18 mouse cellular contexts compared by ENCODE assay signal in the genomic region with DNA sequence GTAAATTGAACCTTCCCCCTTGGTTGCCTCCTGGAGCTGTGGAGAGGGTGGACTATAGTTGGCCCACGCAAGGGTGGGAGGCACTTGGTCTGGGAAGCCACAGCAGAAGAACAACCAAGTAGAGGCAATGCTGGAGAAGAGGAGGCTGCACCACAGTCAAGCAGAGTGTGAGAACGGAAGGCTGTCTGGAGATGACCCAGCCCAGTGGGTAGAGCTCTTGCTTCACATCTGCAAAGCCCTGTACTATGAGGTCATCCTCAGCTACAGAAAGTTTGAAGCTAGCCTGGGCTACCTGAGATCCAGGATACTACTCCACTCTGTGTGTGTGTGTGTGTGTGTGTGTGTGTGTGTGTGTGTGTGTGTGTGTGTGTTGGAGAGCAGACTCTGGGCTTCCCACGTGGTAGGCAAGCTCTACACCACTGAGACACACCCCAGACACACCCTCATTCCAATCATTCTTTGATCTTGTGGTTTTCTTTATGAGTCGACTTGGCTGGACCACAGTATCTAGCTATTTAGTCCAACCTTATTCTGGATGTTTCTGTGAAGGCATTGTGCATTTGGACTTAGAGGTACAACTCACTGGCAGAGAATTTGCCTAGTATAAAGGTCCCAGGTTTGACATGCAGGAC.
DNase-seq lines count a peak whose midpoint lies in the region; ATAC-seq and TF ChIP-seq lines count a peak whose summit lies in the region.
"Had no signal": no experiment of that assay in that cellular context is flagged by ENCODE, and none has a peak within 500 bp of the region (broad histone marks: within the 10 kb centered on the region; RNA-seq: fewer than 3 reads in every experiment).

No protein-coding gene starts in this region.

- no peak for TF ChIP-seq CTCF in kidney, postnatal 0 days (IDR thresholded peaks at IDR 0.05; ENCODE audit: low read depth)
- TF ChIP-seq CTCF in MEL (IDR thresholded peaks at IDR 0.05 in 2 of 3, conservative IDR thresholded peaks at IDR 0.05 in 1 of 3; ENCODE audit: control insufficient read depth in 1 of 3, insufficient read depth in 1 of 3, low read depth in 2 of 3, low read length in 3 of 3, poor library complexity in 1 of 3, severe bottlenecking in 1 of 3) = no peak
- TF ChIP-seq CTCF in layer of hippocampus, adult 2 months (conservative IDR thresholded peaks at IDR 0.05) = no peak

- peak; percentile 23 for DNase-seq in kidney, postnatal 0 days (ENCODE audit: low spot score)
- DNase-seq in kidney, postnatal 36 days = no peak
- peak; percentile 28 for DNase-seq in MEL (ENCODE audit: low read depth, low spot score)
- no peak for DNase-seq in frontal cortex, postnatal 36 days (ENCODE audit: low spot score in 2 of 2)
- DNase-seq in cerebellum, adult 9-11 months = no peak
- DNase-seq in layer of hippocampus, adult 2 months (ENCODE audit: low spot score in 2 of 2) = no peak
- DNase-seq: cerebellum, adult 9-10 months; gastrocnemius, adult 2 months; kidney, adult 18-20 months; lung, embryonic 14.5 days; thymus, adult 2 months had no signal

- no peaks in the 10 kb centered on the region for H3K79me2 ChIP-seq in MEL (ENCODE audit: control insufficient read depth, insufficient read depth, low read length, poor library complexity)

- H3K4me3 ChIP-seq in kidney, postnatal 0 days (replicated peaks; ENCODE audit: low read depth, low read length) = no peak overlapping the region
- H3K4me3 ChIP-seq in MEL (ENCODE audit: control insufficient read depth in 1 of 2, insufficient read depth in 1 of 2, low read depth in 2 of 2, low read length in 2 of 2) = no peak overlapping the region
- no peak overlapping the region for H3K4me3 ChIP-seq in intestine, embryonic 15.5 days (replicated peaks)
- H3K4me3 ChIP-seq in layer of hippocampus, adult 2 months = no peak overlapping the region
- H3K4me3 ChIP-seq: embryonic facial prominence, embryonic 13.5 days; gastrocnemius, adult 2 months; heart, embryonic 10.5 days; midbrain, embryonic 12.5 days; neural tube, embryonic 12.5 days had no signal

- no peaks in the 10 kb centered on the region for H3K36me3 ChIP-seq in kidney, postnatal 0 days (ENCODE audit: insufficient read depth, low read length)
- H3K36me3 ChIP-seq in MEL (ENCODE audit: control insufficient read depth in 1 of 2, insufficient read depth in 2 of 2, low read length in 2 of 2) = peaks cover 0 to 3% of the 10 kb centered on the region in 2 experiments; a peak in 2 of 4 replicates
- no peaks in the 10 kb centered on the region for H3K36me3 ChIP-seq in intestine, embryonic 15.5 days
- H3K36me3 ChIP-seq: embryonic facial prominence, embryonic 13.5 days; heart, embryonic 10.5 days; midbrain, embryonic 12.5 days; neural tube, embryonic 12.5 days had no signal

- no peak for ATAC-seq in kidney, postnatal 0 days (replicated peaks; ENCODE audit: low FRiP score, low read depth)
- peak; percentile 48 for ATAC-seq in intestine, embryonic 15.5 days
- peak; percentile 65 for ATAC-seq in monocyte, adult 5-6 weeks (replicated peaks; ENCODE audit: insufficient number of reproducible peaks, low FRiP score, low TSS enrichment, poor library complexity, severe bottlenecking)
- ATAC-seq: forebrain, embryonic 14.5 days had no signal

- no peaks in the 10 kb centered on the region for H3K4me1 ChIP-seq in kidney, postnatal 0 days (replicated peaks; ENCODE audit: insufficient read depth, low read length)
- H3K4me1 ChIP-seq in MEL (ENCODE audit: control insufficient read depth in 1 of 2, insufficient read depth in 2 of 2, low read length in 2 of 2) = peaks cover 0 to 11% of the 10 kb centered on the region in 2 experiments; a peak in 2 of 4 replicates
- H3K4me1 ChIP-seq in intestine, embryonic 15.5 days (replicated peaks) = 0 out of 2 replicates have a peak, but pooled peaks cover 3% of the 10 kb centered on the region

- H3K9ac ChIP-seq in kidney, postnatal 0 days (ENCODE audit: low read depth, low read length) = no peak overlapping the region
- H3K9ac ChIP-seq in MEL (ENCODE audit: control insufficient read depth, low read depth, low read length, poor library complexity, severe bottlenecking) = no peak overlapping the region
- H3K9ac ChIP-seq in intestine, embryonic 15.5 days = no peak overlapping the region
- H3K9ac ChIP-seq: embryonic facial prominence, embryonic 13.5 days; lung, embryonic 14.5 days; midbrain, embryonic 12.5 days; neural tube, embryonic 12.5 days had no signal

- H3K4me2 ChIP-seq in kidney, postnatal 0 days (ENCODE audit: low read length) = no peak overlapping the region
- no peak overlapping the region for H3K4me2 ChIP-seq in intestine, embryonic 15.5 days (replicated peaks)
- H3K4me2 ChIP-seq: embryonic facial prominence, embryonic 13.5 days; lung, embryonic 14.5 days; midbrain, embryonic 12.5 days; neural tube, embryonic 12.5 days had no signal

- no peak overlapping the region for H3K27ac ChIP-seq in kidney, postnatal 0 days
- no peak overlapping the region for H3K27ac ChIP-seq in MEL (ENCODE audit: control insufficient read depth, low read depth, low read length)
- H3K27ac ChIP-seq in intestine, embryonic 15.5 days = no peak overlapping the region
- no peak overlapping the region for H3K27ac ChIP-seq in layer of hippocampus, adult 2 months
- H3K27ac ChIP-seq: embryonic facial prominence, embryonic 13.5 days; gastrocnemius, adult 2 months; heart, embryonic 10.5 days; midbrain, embryonic 12.5 days; neural tube, embryonic 12.5 days had no signal

- no peak for TF ChIP-seq RAD21 in MEL (IDR thresholded peaks at IDR 0.05; ENCODE audit: low read depth, low read length)

- WGBS in kidney, postnatal 0 days = 47% methylated on average over 4 of the region's 4 CpGs
- WGBS in intestine, embryonic 15.5 days = 49% methylated on average over 4 of the region's 4 CpGs

- H3K27me3 ChIP-seq in kidney, postnatal 0 days (ENCODE audit: insufficient read depth, low read length) = no peaks in the 10 kb centered on the region
- no peaks in the 10 kb centered on the region for H3K27me3 ChIP-seq in MEL (ENCODE audit: control insufficient read depth in 1 of 2, insufficient read depth in 2 of 2, low read length in 2 of 2)
- no peaks in the 10 kb centered on the region for H3K27me3 ChIP-seq in intestine, embryonic 15.5 days (replicated peaks)
- H3K27me3 ChIP-seq: embryonic facial prominence, embryonic 13.5 days; neural tube, embryonic 12.5 days had no signal

- TF ChIP-seq EP300 in MEL (IDR thresholded peaks at IDR 0.05; ENCODE audit: low read depth in 1 of 2, low read length in 2 of 2) = no peak

- TF ChIP-seq POLR2A in MEL (IDR thresholded peaks at IDR 0.05; ENCODE audit: control insufficient read depth in 1 of 2, insufficient read depth in 1 of 2, low read depth in 1 of 2, low read length in 2 of 2, poor library complexity in 1 of 2) = no peak

- H3K9me3 ChIP-seq in kidney, postnatal 0 days (replicated peaks; ENCODE audit: low read length) = no peaks in the 10 kb centered on the region
- H3K9me3 ChIP-seq in MEL (replicated peaks; ENCODE audit: insufficient read depth, low read length) = no peaks in the 10 kb centered on the region
- H3K9me3 ChIP-seq in intestine, embryonic 15.5 days = no peaks in the 10 kb centered on the region
- H3K9me3 ChIP-seq: embryonic facial prominence, embryonic 13.5 days; heart, embryonic 10.5 days; midbrain, embryonic 12.5 days; neural tube, embryonic 12.5 days had no signal

TF ChIP-seq in MEL, 35 proteins besides CTCF, POLR2A, EP300 and RAD21:
- TF ChIP-seq CHD1 (IDR thresholded peaks at IDR 0.05; ENCODE audit: low read depth, low read length) (no peak), GABPA (IDR thresholded peaks at IDR 0.05; ENCODE audit: low read depth, low read length) (no peak), USF1 (IDR thresholded peaks at IDR 0.05; ENCODE audit: low read depth, low read length) (peak; percentile 28; the same call in 1 of the 2 replicates), GATA1 (IDR thresholded peaks at IDR 0.05; ENCODE audit: low read depth, low read length) (no peak), E2F4 (IDR thresholded peaks at IDR 0.05; ENCODE audit: borderline replicate concordance, low read depth, low read length) (no peak), TBP (IDR thresholded peaks at IDR 0.05; ENCODE audit: low read depth, low read length) (no peak), NRF1 (IDR thresholded peaks at IDR 0.05; ENCODE audit: insufficient read depth, low read depth, low read length, poor library complexity, severe bottlenecking) (no peak), ZNF384 (IDR thresholded peaks at IDR 0.05; ENCODE audit: low read depth, low read length) (no peak), MAFK (IDR thresholded peaks at IDR 0.05; ENCODE audit: borderline replicate concordance, low read depth, low read length) (no peak), MAZ (IDR thresholded peaks at IDR 0.05; ENCODE audit: low read depth, low read length) (no peak), MXI1 (IDR thresholded peaks at IDR 0.05; ENCODE audit: low read depth, low read length) (peak; percentile 65; the same call in 1 of the 2 replicates), NELFE (IDR thresholded peaks at IDR 0.05; ENCODE audit: low read depth, low read length) (no peak), POLR2AphosphoS5 (IDR thresholded peaks at IDR 0.05; ENCODE audit: borderline replicate concordance, low read depth, low read length) (no peak), MEF2A (IDR thresholded peaks at IDR 0.05; ENCODE audit: extremely low read depth, insufficient replicate concordance, low read depth, low read length, poor library complexity, severe bottlenecking) (no peak)

Comparison
In these comparisons a context has a peak if more than half of its experiments do, and no peak if none do; other contexts are left out.
1. DNase-seq: peak in kidney, postnatal 0 days (single experiment) and MEL (single experiment); none in kidney, postnatal 36 days (0 of 2), frontal cortex, postnatal 36 days (0 of 2), cerebellum, adult 9-11 months (single experiment) and layer of hippocampus, adult 2 months (0 of 2).